Mouse (Mus musculus) liver, embryonic 12.5 days (tissue): Measurements from ENCODE around the gene Zc3h7a. TPM values are rescaled to one million over a fixed set of nuclear protein-coding genes. Genes with fewer than 3 reads are reported as not detected.

Experiments used
- ATAC-seq: fragments of 200-750 bp; cut with Nextera tagmentation; 2 replicates; pipeline ENCODE4 v1.8.0; 2017; ENCODE audit warnings: moderate number of reproducible peaks, mild to moderate bottlenecking, moderate library complexity
- H3K27ac ChIP-seq: fragments of 300-500 bp; sonication (generic); 2 replicates; pipeline ENCODE4 v1.5.1; 2016; ENCODE audit warnings: mild to moderate bottlenecking
- H3K27me3 ChIP-seq: fragments of 300-500 bp; sonication (generic); replicated peaks from 2 replicates; pipeline ENCODE4 v1.6.1; 2016; ENCODE audit warnings: mild to moderate bottlenecking, moderate library complexity
- H3K36me3 ChIP-seq: fragments of 300-500 bp; sonication (generic); 2 replicates; pipeline ENCODE4 v1.6.1; 2016; ENCODE audit warnings: mild to moderate bottlenecking, moderate library complexity
- H3K4me1 ChIP-seq: fragments of 300-500 bp; sonication (generic); 2 replicates; pipeline ENCODE4 v1.6.1; 2016
- H3K4me2 ChIP-seq: fragments of 300-500 bp; sonication (generic); 2 replicates; pipeline ENCODE4 v1.6.1; 2016; ENCODE audit warnings: mild to moderate bottlenecking, moderate library complexity
- H3K4me3 ChIP-seq: fragments of 300-500 bp; sonication (generic); 2 replicates; pipeline ENCODE4 v1.5.1; 2016; ENCODE audit warnings: mild to moderate bottlenecking, moderate library complexity
- H3K9ac ChIP-seq: fragments of 300-500 bp; sonication (generic); 2 replicates; pipeline ENCODE4 v1.6.1; 2016; ENCODE audit warnings: mild to moderate bottlenecking, moderate library complexity
- H3K9me3 ChIP-seq: fragments of 300-500 bp; sonication (generic); replicated peaks from 2 replicates; pipeline ENCODE4 v1.6.1; 2016; ENCODE audit warnings: mild to moderate bottlenecking, moderate library complexity
- WGBS: fragments of 180-500 bp; shearing (Covaris S2); methylation state at CpG from one replicate; pipeline ENCODE4 v1.1.7; 2016; ENCODE audit not compliant: insufficient replicate concordance; 5-methylcytosine and 5-hydroxymethylcytosine counted together
- microRNA-seq: library from miRNA; unstranded; fragments of <30 nt; microRNA quantifications from one replicate; pipeline ENCODE4, GENCODE M21; 2017
- polyA plus RNA-seq: library from polyadenylated mRNA; unstranded; fragments of >200 nt; fragmentation: Nextera tagmentation; extraction: Ambion mirVana; gene quantifications from 2 replicates; pipeline ENCODE4 v1.2.1, GENCODE M21; 2016

Gene Zc3h7a
- polyA plus RNA-seq, 1 experiment from 2014 or later = 55.0 TPM

DNA sequence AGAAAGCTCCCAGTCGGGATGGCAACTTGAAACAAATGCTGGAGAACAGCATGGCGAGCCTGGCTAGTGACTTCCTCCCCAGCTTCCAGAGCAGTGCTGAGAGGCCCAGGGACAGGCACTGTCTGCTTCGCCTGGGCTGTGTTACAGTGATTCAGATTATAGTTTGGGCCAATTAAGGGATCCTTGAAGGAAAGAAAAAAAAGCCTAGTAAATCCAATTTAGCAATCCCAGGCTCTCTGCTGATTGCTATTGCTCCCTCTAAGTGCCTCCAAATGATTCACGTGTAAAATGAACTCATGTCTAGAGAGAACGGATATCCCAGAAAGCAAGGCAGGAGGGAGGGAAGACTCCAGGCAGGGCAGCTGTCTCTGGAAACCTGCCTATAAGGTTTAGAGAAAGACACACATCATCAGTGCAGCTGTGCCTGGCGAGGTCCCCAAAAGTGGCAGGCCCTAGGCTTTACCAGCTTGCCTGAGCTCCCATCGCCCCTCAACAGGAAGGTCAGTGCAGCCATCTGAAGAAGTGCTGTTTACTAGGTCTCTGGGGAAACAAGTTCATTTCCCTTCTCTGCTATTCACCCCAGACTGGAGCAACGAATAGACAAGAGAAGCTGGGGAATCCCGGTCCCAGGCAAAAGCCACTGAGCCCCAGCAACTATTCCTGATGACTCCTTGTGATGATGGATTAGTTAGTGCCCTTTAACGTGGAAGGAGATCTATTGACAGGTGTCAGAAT lies 85.2 kb downstream of the Zc3h7a start:
- Histone ChIP-seq H3K27ac (no peak overlapping the region), H3K4me1 (peaks cover 13% of the 10 kb centered on the region), H3K36me3 (peaks cover 83% of the 10 kb centered on the region), H3K27me3 (no peaks in the 10 kb centered on the region), H3K9ac (no peak overlapping the region), H3K4me2 (no peak overlapping the region), H3K9me3 (no peaks in the 10 kb centered on the region), H3K4me3 (no peak overlapping the region)
- no peak for ATAC-seq
- 78% methylated on average over 10 of the region's 10 CpGs for WGBS

DNA sequence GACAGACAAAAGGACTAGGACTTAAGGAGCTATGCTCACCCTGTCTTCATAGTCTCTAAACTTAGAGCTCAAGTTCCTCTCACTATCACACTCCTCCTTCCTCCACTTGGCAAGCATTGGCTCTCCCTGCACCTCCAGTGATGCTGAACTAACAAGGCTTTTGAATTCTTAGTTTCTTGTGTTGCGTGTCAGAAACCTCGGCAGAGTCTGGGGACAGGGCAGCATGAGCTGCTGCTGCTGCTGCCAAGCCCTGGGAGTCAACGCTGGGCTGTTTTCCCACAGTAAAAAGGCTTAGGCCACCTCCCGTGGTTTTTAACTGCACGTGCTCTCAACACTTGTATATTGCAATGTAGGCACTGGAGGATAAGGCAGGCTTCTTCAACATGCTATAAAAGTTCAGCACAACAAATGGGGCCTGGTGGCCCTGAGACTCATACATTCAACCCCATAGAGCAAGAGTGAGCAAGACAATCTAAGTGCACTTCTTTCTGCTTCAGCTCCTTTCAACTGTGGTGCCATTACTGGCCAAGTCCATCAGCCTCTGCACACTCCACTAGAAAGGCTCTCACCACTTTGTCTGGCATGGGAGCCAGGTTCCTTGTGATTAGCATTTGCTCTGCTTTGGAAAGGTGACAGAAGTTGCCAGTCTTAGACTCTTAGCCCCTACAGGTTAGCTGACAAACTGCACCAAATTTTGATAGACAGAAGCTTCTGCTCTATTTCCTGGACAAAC lies 89.2 kb downstream of the Zc3h7a start:
- no peak overlapping the region for H3K4me3 ChIP-seq
- no peak for ATAC-seq
- no peaks in the 10 kb centered on the region for H3K9me3 ChIP-seq
- no peak overlapping the region for H3K4me2 ChIP-seq
- H3K4me1 ChIP-seq = no peaks in the 10 kb centered on the region
- no peak overlapping the region for H3K27ac ChIP-seq
- no peak overlapping the region for H3K9ac ChIP-seq
- 85% methylated on average over 5 of the region's 5 CpGs for WGBS
- peaks cover 96% of the 10 kb centered on the region for H3K36me3 ChIP-seq
- no peaks in the 10 kb centered on the region for H3K27me3 ChIP-seq

Small RNA genes within 50 kb of the gene (microRNA-seq; reads per million reads assigned to microRNA genes)
- 222 reads per million, percentile 57 among the genes with 10 or more reads in this experiment for gene Gm23935

Other genes with a start within 250 kb of the Zc3h7a start
- 4.9 and 6.0 TPM in 2 replicates for gene Snn, start 115.4 kb downstream of the Zc3h7a start, polyA plus RNA-seq
- gene Litaf, start 110.2 kb downstream of the Zc3h7a start, polyA plus RNA-seq = 31.7 and 34.8 TPM in 2 replicates
- gene Txndc11, start 41.7 kb downstream of the Zc3h7a start, polyA plus RNA-seq = 24.7 and 25.3 TPM in 2 replicates
- 207 TPM in 2 replicates for gene Rsl1d1, start 26.9 kb upstream of the Zc3h7a start, polyA plus RNA-seq
- gene Gspt1, start 77.9 kb upstream of the Zc3h7a start, polyA plus RNA-seq = 103 TPM in 2 replicates
- gene Tnfrsf17, start 137.4 kb upstream of the Zc3h7a start, polyA plus RNA-seq = not detected in 2 replicates
- gene Snx29, start 146.5 kb upstream of the Zc3h7a start, polyA plus RNA-seq = 4.6 and 4.9 TPM in 2 replicates